Comparison of ENCODE assay signal across 8 mouse cellular contexts in the genomic region with DNA sequence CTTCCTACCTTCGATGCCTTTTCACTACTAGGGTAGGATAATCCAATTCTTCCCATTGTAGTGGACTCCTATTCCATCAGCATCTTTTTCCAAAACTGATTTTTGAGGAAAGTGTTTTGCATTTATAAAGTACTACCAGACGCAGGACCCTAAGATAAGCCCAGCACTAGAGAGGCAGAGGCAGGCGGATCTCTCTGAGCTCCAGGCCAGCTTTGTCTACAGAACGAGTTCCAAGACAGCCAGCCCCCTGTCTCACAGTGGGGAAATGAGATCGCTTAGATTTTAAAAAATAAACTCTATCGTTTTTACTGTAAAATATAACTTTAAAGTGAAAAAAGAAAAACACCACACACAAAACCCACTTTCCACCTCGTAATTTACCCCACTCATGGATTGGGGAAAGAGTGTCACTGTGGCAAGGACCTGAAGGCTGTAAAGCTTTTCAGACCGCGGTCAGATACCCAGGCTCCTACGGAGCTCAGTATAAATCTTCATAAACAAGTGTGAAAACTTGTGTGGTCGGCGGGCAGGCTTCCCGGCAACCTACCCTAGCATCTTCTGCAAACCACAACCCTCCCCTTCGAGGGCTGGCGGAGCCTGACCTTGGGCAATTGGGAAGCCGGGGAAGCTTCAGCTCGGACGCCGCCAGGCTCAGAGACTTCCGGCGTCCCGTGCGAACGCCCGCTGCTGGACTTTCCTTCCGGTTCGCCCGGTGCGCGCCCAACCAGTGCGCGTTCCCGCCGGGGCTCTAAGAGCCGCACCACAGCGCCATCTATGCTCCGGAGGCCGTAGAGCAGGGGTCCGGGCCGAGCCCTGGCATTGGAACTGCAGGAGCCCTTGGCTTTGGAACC. TPM values are rescaled to one million over a fixed set of nuclear protein-coding genes. Genes with fewer than 3 reads are reported as not detected.
DNase-seq lines count a peak whose midpoint lies in the region; ATAC-seq lines count a peak whose summit lies in the region.

Gene Smim8, minus strand, starts transcription at position 747 of the 851 bp plus-strand sequence.

- 5% methylated on average over 40 of the region's 40 CpGs for WGBS in hindbrain, embryonic 16.5 days
- WGBS in macrophage (ENCODE audit: missing documents) = 6% methylated on average over 40 of the region's 40 CpGs

- H3K79me2 ChIP-seq in macrophage (ENCODE audit: inconsistent target) = no peaks in the 10 kb centered on the region; the same call in 1 of the 2 replicates

- H3K27me3 ChIP-seq in hindbrain, embryonic 16.5 days (replicated peaks; ENCODE audit: control insufficient read depth, insufficient read depth, low read length) = no peaks in the 10 kb centered on the region

- peak within 1 kb of the TSS; percentile 50 for H3K4me3 ChIP-seq in hindbrain, embryonic 16.5 days (ENCODE audit: low read length)
- peak within 1 kb of the TSS; percentile 67 for H3K4me3 ChIP-seq in macrophage (ENCODE audit: inconsistent target)

- H3K27ac ChIP-seq in hindbrain, embryonic 16.5 days (ENCODE audit: low read depth, low read length) = peak within 1 kb of the TSS; percentile 75
- H3K27ac ChIP-seq in macrophage = peak within 1 kb of the TSS; percentile 31

- peaks cover 5% of the 10 kb centered on the region; the same call in 1 of the 2 replicates for H3K4me1 ChIP-seq in hindbrain, embryonic 16.5 days (ENCODE audit: control insufficient read depth, insufficient read depth, low read depth, low read length)

- peak; percentile 93 for DNase-seq in R1 (ENCODE audit: low read depth, low spot score)
- peak; percentile 95 to 96 for DNase-seq in cerebellum, postnatal 25 days
- peak; percentile 85 to 90 for DNase-seq in frontal cortex, postnatal 36 days (ENCODE audit: low spot score in 2 of 2)
- DNase-seq in left cerebral cortex, adult 18-20 months (ENCODE audit: low spot score in 2 of 2) = peak; percentile 88 to 89
- DNase-seq in right cerebral cortex, adult 18-20 months = peak; percentile 89
- DNase-seq in urinary bladder, postnatal 10 days (ENCODE audit: low spot score) = peak; percentile 43

- peak within 1 kb of the TSS; percentile 81 for H3K4me2 ChIP-seq in hindbrain, embryonic 16.5 days (ENCODE audit: low read length)

- no peaks in the 10 kb centered on the region for H3K9me3 ChIP-seq in hindbrain, embryonic 16.5 days (ENCODE audit: control insufficient read depth, low read length)

- H3K9ac ChIP-seq in hindbrain, embryonic 16.5 days (ENCODE audit: low read depth, low read length) = peak within 1 kb of the TSS; percentile 63

- H3K36me3 ChIP-seq in hindbrain, embryonic 16.5 days (ENCODE audit: control insufficient read depth, insufficient read depth, low read length) = no peaks in the 10 kb centered on the region
- H3K36me3 ChIP-seq in macrophage (ENCODE audit: inconsistent target) = no peaks in the 10 kb centered on the region

- peak; percentile 97 for ATAC-seq in hindbrain, embryonic 16.5 days

RNA-seq across cellular contexts. Expression of gene Smim8, which starts in this region (rescaled TPM):
- 45.8 and 49.8 TPM in 2 replicates for polyA plus RNA-seq in hindbrain, embryonic 16.5 days (2015; fragmentation: Nextera tagmentation; extraction: Ambion mirVana)
- 10 to 100 TPM; 21.3 to 22.1 TPM for total RNA-seq in left cerebral cortex, adult 18-20 months (2021)
- total RNA-seq in macrophage (2018; cell fraction: chromatin; rRNA removed) = 10 to 100 TPM in 1 of 26 experiments, 1 to 10 TPM in 19, not detected in 6; 1.7 to 10.0 (median 4.0) TPM
- 10 to 100 TPM; 11.9 to 27.6 (median 18.4) TPM for total RNA-seq in macrophage (2018; cell fraction: cytosol; rRNA removed)
- total RNA-seq in macrophage (2018; cell fraction: nucleus; rRNA removed) = 10 to 100 TPM in 3 of 26 experiments, 1 to 10 TPM in 23; 1.6 to 19.9 (median 5.2) TPM
- 15.2 to 26.4 TPM (median 24.7 TPM) in 3 replicates for polyA plus RNA-seq in macrophage (2018)

Comparison
In these comparisons a context has a peak if more than half of its experiments do, and no peak if none do; other contexts are left out.
1. Peak in every context shown above with its lines: DNase-seq, ATAC-seq, H3K4me3 ChIP-seq and H3K27ac ChIP-seq.
2. DNase-seq: peak in every context shown above with its lines; median percentile 96 in cerebellum, postnatal 25 days; 93 in R1; 89 in right cerebral cortex, adult 18-20 months; 88 in left cerebral cortex, adult 18-20 months; 88 in frontal cortex, postnatal 36 days; 43 in urinary bladder, postnatal 10 days.